Mouse (Mus musculus) cerebellum, adult 2 months (tissue): ENCODE results near the gene Ctdspl. TPM values are rescaled to one million over a fixed set of nuclear protein-coding genes. Genes with fewer than 3 reads are reported as not detected.

Experiments
- DNase-seq, 2 experiments: peaks; one replicate each; pipeline ENCODE4 v3.0.0; 2021
- H3K27ac ChIP-seq: fragments of 200-500 bp; 2 replicates; pipeline ENCODE4 v1.5.1; 2012; ENCODE audit warnings: low read length, control low read depth, inconsistent platforms; ENCODE audit not compliant: insufficient read depth
- H3K27me3 ChIP-seq: fragments of 200-500 bp; 2 replicates; pipeline ENCODE4 v1.6.1; 2012; ENCODE audit warnings: inconsistent platforms, mild to moderate bottlenecking, low read length, moderate library complexity; ENCODE audit not compliant: control insufficient read depth, insufficient read depth
- H3K4me1 ChIP-seq: fragments of 200-500 bp; 2 replicates; pipeline ENCODE4 v1.6.1; 2011; ENCODE audit warnings: low read length; ENCODE audit not compliant: control insufficient read depth, insufficient read depth
- H3K4me3 ChIP-seq: fragments of 200-500 bp; replicated peaks from 2 replicates; pipeline ENCODE3; 2011; ENCODE audit warnings: mild to moderate bottlenecking, low read depth, low read length, control low read depth; ENCODE audit not compliant: insufficient read depth
- CTCF ChIP-seq: fragments of 200-500 bp; IDR thresholded peaks from 2 replicates; pipeline ENCODE4 v1.5.1; 2011; ENCODE audit warnings: low read depth, mild to moderate bottlenecking, control low read depth, low read length, moderate library complexity, borderline replicate concordance; ENCODE audit not compliant: insufficient read depth
- POLR2A ChIP-seq: fragments of 200-500 bp; IDR thresholded peaks from 2 replicates; pipeline ENCODE4 v1.6.1; 2011; ENCODE audit warnings: low read length, control low read depth, borderline replicate concordance; ENCODE audit not compliant: insufficient read depth
- WGBS: fragments of 180-500 bp; shearing (Covaris S2); methylation state at CpG from one replicate; pipeline ENCODE4 v1.1.7; 2018; 5-methylcytosine and 5-hydroxymethylcytosine counted together
- polyA plus RNA-seq: library from polyadenylated mRNA; depleted of rRNA; stranded (reverse); fragments of >200 nt; gene quantifications from 2 replicates; pipeline ENCODE4 v1.2.3, GENCODE M21; 2012

Gene Ctdspl
- polyA plus RNA-seq, 1 experiment: 10.3 TPM

GRCm38 (mm10) chr9:118964263-118965034 lies 38.2 kb downstream of the Ctdspl start:
- H3K27ac ChIP-seq: no peak overlapping the region
- H3K27me3 ChIP-seq: no peaks in the 10 kb centered on the region
- 48% methylated on average over 18 of the region's 18 CpGs for WGBS

GRCm38 (mm10) chr9:118969810-118970209 lies 43.6 kb downstream of the Ctdspl start:
- TF ChIP-seq POLR2A: no peak
- no peak for TF ChIP-seq CTCF
- no peak for DNase-seq
- Histone ChIP-seq H3K27ac (no peak overlapping the region), H3K4me3 (no peak overlapping the region), H3K4me1 (peaks cover 7% of the 10 kb centered on the region; the same call in 1 of the 2 replicates), H3K27me3 (no peaks in the 10 kb centered on the region)
- 93% methylated on average over 4 of the region's 4 CpGs for WGBS

More at GRCm38 (mm10) chr9:118964263-118965034, 38.2 kb downstream of the Ctdspl start:
- TF ChIP-seq CTCF (no peak), POLR2A (no peak)
- no peak for DNase-seq
- no peak overlapping the region for H3K4me3 ChIP-seq
- no peaks in the 10 kb centered on the region for H3K4me1 ChIP-seq

- 74% methylated on average over 7 of the region's 7 CpGs for WGBS
- H3K27ac ChIP-seq: no peak overlapping the region
- no peak for TF ChIP-seq CTCF
- no peak for TF ChIP-seq POLR2A
- H3K4me1 ChIP-seq: peaks cover 19% of the 10 kb centered on the region
- no peak overlapping the region for H3K4me3 ChIP-seq
- no peak for DNase-seq
- no peaks in the 10 kb centered on the region for H3K27me3 ChIP-seq
Observed at GRCm38 (mm10) chr9:118973028-118973427, 46.8 kb downstream of the Ctdspl start.

- no peak overlapping the region for H3K27ac ChIP-seq
- no peak for TF ChIP-seq POLR2A
- TF ChIP-seq CTCF: no peak
- H3K4me1 ChIP-seq: peaks cover 19% of the 10 kb centered on the region
- WGBS: 43% methylated on average over 5 of the region's 5 CpGs
- no peaks in the 10 kb centered on the region for H3K27me3 ChIP-seq
- no peak overlapping the region for H3K4me3 ChIP-seq
- no peak for DNase-seq
Observed at GRCm38 (mm10) chr9:118973566-118973965, 47.3 kb downstream of the Ctdspl start.

GRCm38 (mm10) chr9:118974148-118974547 lies 47.9 kb downstream of the Ctdspl start:
- Histone ChIP-seq H3K4me3 (no peak overlapping the region), H3K4me1 (peaks cover 19% of the 10 kb centered on the region), H3K27ac (no peak overlapping the region), H3K27me3 (no peaks in the 10 kb centered on the region)
- TF ChIP-seq CTCF (no peak), POLR2A (no peak)
- 29% methylated on average over 5 of the region's 5 CpGs for WGBS
- peak; percentile 14 to 30 for DNase-seq

- H3K27me3 ChIP-seq: no peaks in the 10 kb centered on the region
- 87% methylated on average over 11 of the region's 11 CpGs for WGBS
- H3K4me3 ChIP-seq: no peak overlapping the region
- no peak for DNase-seq
- no peak overlapping the region for H3K27ac ChIP-seq
- TF ChIP-seq CTCF (no peak), POLR2A (no peak)
- H3K4me1 ChIP-seq: peaks cover 22% of the 10 kb centered on the region
Observed at GRCm38 (mm10) chr9:118975211-118975671, 49.0 kb downstream of the Ctdspl start.

- H3K4me3 ChIP-seq: no peak overlapping the region
- H3K27ac ChIP-seq: no peak overlapping the region; the same call in 1 of the 2 replicates
- 30% methylated on average over 9 of the region's 9 CpGs for WGBS
- peaks cover 22% of the 10 kb centered on the region for H3K4me1 ChIP-seq
- no peaks in the 10 kb centered on the region for H3K27me3 ChIP-seq
- peak in 1 of 2 experiments; percentile 9 for DNase-seq
- no peak for TF ChIP-seq POLR2A
- no peak for TF ChIP-seq CTCF
Observed at GRCm38 (mm10) chr9:118975758-118976157, 49.5 kb downstream of the Ctdspl start.

- Histone ChIP-seq H3K27me3 (no peaks in the 10 kb centered on the region), H3K4me3 (no peak overlapping the region), H3K4me1 (peaks cover 22% of the 10 kb centered on the region), H3K27ac (no peak overlapping the region)
- 37% methylated on average over 7 of the region's 7 CpGs for WGBS
- peak; percentile 31 to 54 for DNase-seq
- TF ChIP-seq POLR2A (no peak), CTCF (no peak)
Observed at GRCm38 (mm10) chr9:118976561-118976960, 50.3 kb downstream of the Ctdspl start.
